Mouse (Mus musculus): Measurements from ENCODE around the gene Mmp23. TPM values are rescaled to one million over a fixed set of nuclear protein-coding genes. Genes with fewer than 3 reads are reported as not detected.
A peak's percentile ranks its signal among the peaks of the same experiment; 100 is the strongest.

Gene Mmp23
- total RNA-seq, 1 experiment from 2014 or later: 10.0 TPM

DNA sequence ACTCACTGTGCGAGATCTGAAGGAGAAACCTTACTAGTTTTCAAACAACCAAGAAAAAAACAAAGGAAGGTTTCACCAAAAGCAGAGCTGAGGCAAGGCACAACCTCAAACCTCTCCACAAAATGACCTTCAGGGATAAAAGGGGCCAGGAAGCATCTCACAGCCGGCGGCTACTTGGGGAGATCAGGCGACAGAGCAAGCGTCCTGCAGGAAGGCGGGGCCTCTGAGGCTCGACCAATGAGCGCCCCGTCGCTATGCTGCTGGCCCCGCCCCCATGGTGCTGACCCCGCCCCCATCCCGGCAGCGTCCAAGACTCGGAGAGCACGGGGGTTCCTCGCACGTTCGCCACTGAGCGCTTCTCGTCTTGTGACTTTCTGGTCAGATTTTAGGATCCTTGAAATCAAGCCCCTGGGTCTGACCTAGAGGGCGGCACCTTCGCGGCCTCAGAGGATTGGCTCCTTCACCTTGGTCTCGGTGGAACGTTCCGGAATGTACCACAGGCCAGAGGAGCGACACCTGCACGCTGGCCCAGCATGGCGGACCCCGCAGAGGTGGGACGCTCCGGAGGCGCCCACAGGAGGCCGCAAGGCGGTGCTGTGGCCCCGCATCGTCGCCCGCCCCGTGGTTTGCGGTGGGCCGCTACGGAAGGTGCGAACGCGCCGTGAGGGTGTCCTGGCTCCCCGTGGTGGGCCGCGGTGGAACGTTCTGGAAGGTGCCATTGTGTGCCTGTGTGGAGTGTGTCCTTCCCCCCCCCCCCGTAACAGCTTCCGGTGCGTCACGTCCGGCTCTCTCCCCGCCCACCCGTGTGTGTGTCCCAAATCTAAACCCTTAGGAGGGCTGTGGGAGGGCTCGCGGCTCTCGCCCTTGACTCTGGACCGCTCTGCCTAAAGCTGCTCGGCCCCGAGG lies 51.8 kb downstream of the Mmp23 start, which contains the start of gene Slc35e2:
Gene Slc35e2, plus strand, starts transcription at position 326 of the 906 bp plus-strand sequence.
- peak; percentile 96 for DNase-seq

Other genes starting within 250 kb of the Mmp23 start
- 0.48 and 1.1 TPM in 2 replicates for gene Cfap74, start 244.2 kb downstream of the Mmp23 start, total RNA-seq (2021)
- 11.4 and 14.8 TPM in 2 replicates for gene Tmem52, start 184.3 kb downstream of the Mmp23 start, total RNA-seq (2021)
- 389 and 418 TPM in 2 replicates for gene Gnb1, start 162.0 kb downstream of the Mmp23 start, total RNA-seq (2021)
- 206 and 214 TPM in 2 replicates for gene Nadk, start 91.0 kb downstream of the Mmp23 start, total RNA-seq (2021)
- gene Slc35e2, start 52.0 kb downstream of the Mmp23 start, total RNA-seq (2021): 25.8 and 30.1 TPM in 2 replicates
- gene Cdk11b, start 28.5 kb downstream of the Mmp23 start, total RNA-seq (2021): 56.4 and 59.3 TPM in 2 replicates
- gene Gm10563, start 8.0 kb downstream of the Mmp23 start, total RNA-seq (2021): not detected in 2 replicates
- gene Mib2, start 15.8 kb upstream of the Mmp23 start, total RNA-seq (2021): 38.5 and 41.6 TPM in 2 replicates
- 34.8 and 45.9 TPM in 2 replicates for gene Fndc10, start 41.0 kb upstream of the Mmp23 start, total RNA-seq (2021)
- 94.3 and 97.0 TPM in 2 replicates for gene Ssu72, start 51.4 kb upstream of the Mmp23 start, total RNA-seq (2021)
- gene Tmem240, start 81.4 kb upstream of the Mmp23 start, total RNA-seq (2021): 0.79 and 1.2 TPM in 2 replicates
- 117 and 127 TPM in 2 replicates for gene Atad3a, start 107.7 kb upstream of the Mmp23 start, total RNA-seq (2021)
- 5.2 and 5.5 TPM in 2 replicates for gene Vwa1, start 121.3 kb upstream of the Mmp23 start, total RNA-seq (2021)
- gene Tmem88b, start 132.5 kb upstream of the Mmp23 start, total RNA-seq (2021): 0.79 and 0.82 TPM in 2 replicates
- gene Ankrd65, start 137.1 kb upstream of the Mmp23 start, total RNA-seq (2021): not detected in 2 replicates
- gene Mrpl20, start 149.5 kb upstream of the Mmp23 start, total RNA-seq (2021): 194 and 200 TPM in 2 replicates
- gene Ccnl2, start 159.1 kb upstream of the Mmp23 start, total RNA-seq (2021): 106 and 112 TPM in 2 replicates
- 136 and 148 TPM in 2 replicates for gene Aurkaip1, start 177.9 kb upstream of the Mmp23 start, total RNA-seq (2021)
- gene Mxra8, start 186.3 kb upstream of the Mmp23 start, total RNA-seq (2021): 40.6 and 44.3 TPM in 2 replicates
- 54.8 and 66.4 TPM in 2 replicates for gene Dvl1, start 194.0 kb upstream of the Mmp23 start, total RNA-seq (2021)
- gene Tas1r3, start 210.0 kb upstream of the Mmp23 start, total RNA-seq (2021): 0.19 and 0.56 TPM in 2 replicates
- gene Cptp, start 216.1 kb upstream of the Mmp23 start, total RNA-seq (2021): 18.4 and 21.6 TPM in 2 replicates
- 26.4 and 32.5 TPM in 2 replicates for gene Ints11, start 216.2 kb upstream of the Mmp23 start, total RNA-seq (2021)
- 30.8 and 33.9 TPM in 2 replicates for gene Pusl1, start 238.4 kb upstream of the Mmp23 start, total RNA-seq (2021)
- 20.3 and 25.6 TPM in 2 replicates for gene Acap3, start 238.4 kb upstream of the Mmp23 start, total RNA-seq (2021)

Data from adrenal gland, postnatal 14 days (tissue).